Mouse (Mus musculus) telencephalon, adult 2 months (tissue): ENCODE results near the gene Ankrd37.

Experiments
- DNase-seq: peaks from one replicate; pipeline ENCODE4 v3.0.0-alpha.2; 2011; ENCODE audit warnings: low read depth, low spot score

Gene Ankrd37

GRCm38 (mm10) chr8:45973988-45974505, 31.5 kb downstream of the Ankrd37 start:
- DNase-seq, result no peak

GRCm38 (mm10) chr8:45970894-45971293, 34.6 kb downstream of the Ankrd37 start:
- DNase-seq, result no peak

GRCm38 (mm10) chr8:45950622-45951021, 54.9 kb downstream of the Ankrd37 start:
- no peak for DNase-seq
